Mouse (Mus musculus) CD4-positive, CD25-positive, alpha-beta regulatory T cell (primary cell): ENCODE data around the gene Olfr1307. TPM values are rescaled to one million over a fixed set of nuclear protein-coding genes. Genes with fewer than 3 reads are reported as not detected.

Experiments
- polyA plus RNA-seq: library from polyadenylated mRNA; unstranded; fragments of 100-300 nt; shearing (Covaris generic); gene quantifications from one replicate; pipeline ENCODE4 v1.2.1, GENCODE M21; 2017

Gene Olfr1307
- polyA plus RNA-seq: 0.04 TPM

GRCm38 (mm10) chr2:111949340-111949739, at the start of gene Olfr1307:
Olfr1307 (minus strand) TSS chr2:111949440.

GRCm38 (mm10) chr2:111990181-111990580, 40.9 kb upstream of the Olfr1307 start, which contains the start of gene Olfr1309:
Olfr1309 (minus strand) TSS chr2:111990281.

GRCm38 (mm10) chr2:111964844-111965243, 15.6 kb upstream of the Olfr1307 start, which contains the start of gene Olfr1308:
Olfr1308 (minus strand) TSS chr2:111964944.

DNA sequence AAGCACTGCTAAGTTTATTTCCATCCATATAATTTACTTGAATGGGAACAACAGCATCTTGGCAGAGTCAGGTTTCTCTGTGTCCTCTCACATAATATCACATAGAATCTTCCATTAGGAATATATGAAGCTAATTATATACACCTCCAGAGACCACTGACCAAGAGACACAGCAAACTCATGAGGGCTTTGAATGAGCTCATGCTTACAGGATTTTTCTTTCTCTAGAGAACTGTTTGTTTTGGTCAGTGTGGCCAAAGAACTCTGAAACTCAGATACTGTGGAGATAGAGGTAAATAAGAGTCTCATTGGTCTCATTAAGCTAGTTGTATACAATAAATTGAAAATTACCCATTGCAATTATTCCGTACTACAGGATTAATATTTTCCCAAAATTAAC, 33.1 kb downstream of the Olfr1307 start, which contains the start of gene Olfr1306:
Olfr1306 (minus strand) TSS at position 101 of the 400 bp plus-strand sequence.

Other genes starting within 250 kb of the Olfr1307 start
- not detected for gene Olfr1301, start 198.4 kb downstream of the Olfr1307 start, polyA plus RNA-seq
- not detected for gene Olfr1302, start 172.0 kb downstream of the Olfr1307 start, polyA plus RNA-seq
- gene Olfr1303, start 129.1 kb downstream of the Olfr1307 start, polyA plus RNA-seq: not detected
- not detected for gene Olfr1305, start 72.3 kb downstream of the Olfr1307 start, polyA plus RNA-seq
- gene Olfr1306, start 33.2 kb downstream of the Olfr1307 start, polyA plus RNA-seq: not detected
- not detected for gene Olfr1308, start 15.5 kb upstream of the Olfr1307 start, polyA plus RNA-seq
- not detected for gene Olfr1309, start 40.8 kb upstream of the Olfr1307 start, polyA plus RNA-seq
- not detected for gene Olfr1310, start 63.3 kb upstream of the Olfr1307 start, polyA plus RNA-seq
- gene Olfr1311, start 75.0 kb upstream of the Olfr1307 start, polyA plus RNA-seq: not detected
- not detected for gene Olfr1312, start 100.8 kb upstream of the Olfr1307 start, polyA plus RNA-seq
- not detected for gene Olfr1313, start 128.4 kb upstream of the Olfr1307 start, polyA plus RNA-seq
- not detected for gene Olfr1314, start 147.3 kb upstream of the Olfr1307 start, polyA plus RNA-seq
- gene Olfr1315-ps1, start 166.0 kb upstream of the Olfr1307 start, polyA plus RNA-seq: not detected
- not detected for gene Olfr1316, start 185.5 kb upstream of the Olfr1307 start, polyA plus RNA-seq
- gene Olfr1317, start 190.9 kb upstream of the Olfr1307 start, polyA plus RNA-seq: not detected
- not detected for gene Olfr1318, start 204.8 kb upstream of the Olfr1307 start, polyA plus RNA-seq